Mouse (Mus musculus) T-helper 2 cell (primary cell): ENCODE measurements around the gene Agr3.

ENCODE experiments used
- in situ Hi-C: fragments of 300-600 bp; cut with MboI, MseI; formaldehyde crosslinking; loops from one replicate; pipeline ENCODE4 v1.15.1; 2025; ENCODE audit warnings: high pct_unique_total_duplicates

Gene Agr3

GRCm38 (mm10) chr12:35925402-35925801 lies at the start of gene Agr3:
Gene Agr3, plus strand, starts transcription at chr12:35925620.
- in situ Hi-C loops, result no loop called here

- in situ Hi-C loops, result no loop called here
Measured at GRCm38 (mm10) chr12:35884892-35885558, 40.4 kb upstream of the Agr3 start.

DNA sequence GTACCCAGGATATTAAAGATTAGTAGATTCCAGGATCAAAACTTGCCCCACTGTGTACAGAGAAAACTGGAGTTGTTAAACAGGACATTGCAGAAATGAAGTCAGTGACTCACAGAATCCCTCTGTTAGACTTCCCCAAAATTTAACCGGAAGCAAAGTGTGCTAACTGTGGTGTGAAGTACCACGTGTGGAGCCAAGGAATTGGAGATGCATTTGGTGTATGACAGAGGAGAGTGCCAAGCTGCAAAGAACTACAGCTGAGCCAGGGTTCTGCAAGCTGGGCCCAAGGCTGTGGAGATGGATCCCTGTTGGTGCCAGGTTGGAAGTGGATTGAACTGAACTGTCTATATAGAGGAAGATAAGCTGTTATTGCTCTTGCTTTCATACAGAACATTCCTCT lies 36.0 kb upstream of the Agr3 start:
- in situ Hi-C loops, result no loop called here

DNA sequence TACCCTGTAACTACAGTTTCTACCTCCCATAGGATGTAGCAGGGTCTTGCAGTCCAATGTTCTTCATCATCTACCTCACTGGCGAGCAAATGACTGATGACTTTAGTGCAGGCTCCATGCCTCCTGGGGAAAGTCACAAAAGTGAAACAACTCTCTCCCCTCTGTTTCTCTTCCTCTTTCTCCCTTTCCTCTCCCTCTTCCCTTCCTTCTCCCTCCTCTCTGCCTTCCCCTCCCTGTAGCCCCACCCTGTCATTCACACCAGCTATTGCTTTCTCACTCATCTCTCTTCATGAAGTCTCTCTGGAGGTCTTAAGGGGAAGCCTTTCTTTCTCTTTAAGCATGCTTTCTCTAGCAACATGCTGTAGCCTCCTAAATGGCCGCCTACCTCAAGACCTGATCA lies 34.7 kb upstream of the Agr3 start:
- in situ Hi-C loops, result loop anchor here (5.0 kb wide), 2 partner anchors 67 to 217 kb away; no protein-coding TSS in a partner anchor

DNA sequence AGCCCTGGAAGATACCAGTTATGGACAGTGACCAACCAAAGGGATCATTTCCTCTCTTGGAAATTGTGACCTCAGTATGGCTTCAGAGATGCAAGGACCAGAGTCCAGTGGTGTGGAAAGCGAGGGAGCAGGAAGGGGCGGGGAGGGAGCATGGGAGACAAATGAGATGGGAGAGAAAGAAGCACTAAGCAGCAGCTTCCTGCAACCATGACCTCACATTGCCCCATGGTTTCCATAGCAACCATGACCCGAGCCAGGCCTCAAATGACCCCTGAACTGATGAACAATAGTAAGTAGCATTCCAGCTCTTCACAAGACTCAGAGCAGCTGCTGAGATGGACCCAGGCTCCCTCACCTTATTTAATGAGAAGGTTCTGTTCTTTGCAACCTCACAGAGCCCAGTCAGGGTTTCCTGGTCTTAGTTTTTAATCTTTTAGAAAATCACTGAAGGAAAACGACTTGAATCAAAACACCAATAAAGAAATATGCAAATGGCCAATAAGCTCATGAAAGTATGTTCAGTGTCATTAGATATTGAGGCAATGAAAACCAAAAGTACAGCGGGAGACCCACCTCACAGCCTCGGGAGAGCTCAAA lies 31.0 kb upstream of the Agr3 start:
- in situ Hi-C loops, result loop anchor here (5.0 kb wide), 2 partner anchors 63 to 213 kb away; no protein-coding TSS in a partner anchor

GRCm38 (mm10) chr12:35895875-35896763 lies 29.3 kb upstream of the Agr3 start:
- in situ Hi-C loops, result no loop called here

DNA sequence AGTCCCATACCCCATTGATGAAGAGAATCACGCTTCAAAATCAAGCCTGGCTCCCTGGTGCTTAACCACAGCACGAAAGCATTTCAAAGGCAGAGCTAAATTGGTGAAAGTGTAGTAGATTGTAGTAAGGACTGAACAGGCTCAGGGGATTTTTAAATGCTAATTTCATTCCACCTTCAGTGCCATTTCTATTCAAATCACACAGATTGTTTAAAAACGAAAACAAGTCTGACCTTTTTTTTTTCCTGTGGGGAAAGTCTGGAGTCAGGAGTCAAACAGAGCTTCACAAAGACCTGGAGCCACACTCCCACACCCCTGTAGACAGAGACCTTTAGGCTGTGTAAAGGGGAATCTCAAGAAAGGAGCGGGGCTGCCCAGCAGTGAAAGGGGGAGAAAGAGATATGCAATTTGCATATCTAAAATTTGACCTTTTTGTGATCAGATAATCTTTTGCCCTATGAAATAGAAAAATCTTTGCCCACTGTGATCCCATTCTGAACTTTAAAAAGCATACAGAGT lies 28.6 kb upstream of the Agr3 start:
- in situ Hi-C loops, result no loop called here

GRCm38 (mm10) chr12:35910632-35911031 lies 14.8 kb upstream of the Agr3 start:
- in situ Hi-C loops, result no loop called here

GRCm38 (mm10) chr12:35915813-35916212 lies 9.6 kb upstream of the Agr3 start:
- in situ Hi-C loops, result no loop called here

DNA sequence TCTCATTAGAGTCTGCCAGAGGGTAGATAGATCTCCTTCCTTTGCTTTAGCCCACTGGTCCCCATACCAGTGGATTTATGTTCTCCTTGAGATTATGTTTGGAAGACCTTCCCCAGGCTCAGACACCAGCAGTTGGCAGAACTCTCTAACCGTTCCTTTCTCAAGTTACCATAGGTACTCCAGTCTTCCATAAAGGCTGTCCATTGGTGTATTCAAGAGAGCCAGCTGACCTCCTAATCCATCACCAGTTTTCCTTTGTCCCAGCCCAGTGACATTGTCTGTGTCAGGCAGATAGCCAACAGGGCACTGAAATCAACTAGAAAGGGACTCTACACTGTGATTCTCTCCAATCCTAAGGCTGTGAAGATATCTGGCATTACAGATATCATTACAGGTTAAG lies 9.0 kb upstream of the Agr3 start:
- in situ Hi-C loops, result no loop called here

DNA sequence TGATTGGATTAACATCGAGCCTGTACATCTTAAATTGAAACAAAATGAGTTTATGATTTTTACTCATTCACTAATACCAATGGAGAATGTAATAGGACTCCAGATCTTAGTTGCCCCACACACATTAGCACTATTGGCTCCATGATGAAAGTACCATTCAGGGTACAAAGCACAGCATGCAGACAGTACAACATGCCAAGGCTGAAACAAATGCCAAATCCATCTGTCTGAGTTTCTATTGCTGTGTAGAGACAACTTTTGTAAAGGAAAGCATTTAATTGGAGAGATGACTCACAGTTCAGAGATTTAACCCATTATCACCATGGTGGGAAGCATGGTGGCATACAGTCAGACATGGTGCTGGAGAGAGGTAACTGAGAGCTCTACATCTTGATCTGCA lies 7.4 kb upstream of the Agr3 start:
- in situ Hi-C loops, result no loop called here

DNA sequence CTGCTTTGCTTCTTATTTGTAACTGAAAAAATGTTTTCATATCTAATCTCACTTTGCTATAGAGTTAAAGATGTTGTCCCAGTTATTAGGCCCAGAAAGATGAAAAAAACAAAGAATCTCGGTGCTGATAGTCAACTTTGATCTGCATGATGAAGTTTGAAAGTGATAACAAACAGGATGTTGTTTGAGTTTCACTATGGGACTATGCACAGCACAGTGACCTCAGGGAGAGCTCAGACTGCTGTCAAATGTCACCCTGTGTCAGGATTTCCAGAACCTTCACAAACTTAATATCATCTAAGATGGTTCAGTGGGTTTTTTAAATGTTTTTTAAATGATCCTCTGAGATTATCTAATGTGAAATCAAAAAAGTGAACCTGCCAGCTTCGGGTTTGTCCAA lies 2.4 kb downstream of the Agr3 start:
- in situ Hi-C loops, result no loop called here

DNA sequence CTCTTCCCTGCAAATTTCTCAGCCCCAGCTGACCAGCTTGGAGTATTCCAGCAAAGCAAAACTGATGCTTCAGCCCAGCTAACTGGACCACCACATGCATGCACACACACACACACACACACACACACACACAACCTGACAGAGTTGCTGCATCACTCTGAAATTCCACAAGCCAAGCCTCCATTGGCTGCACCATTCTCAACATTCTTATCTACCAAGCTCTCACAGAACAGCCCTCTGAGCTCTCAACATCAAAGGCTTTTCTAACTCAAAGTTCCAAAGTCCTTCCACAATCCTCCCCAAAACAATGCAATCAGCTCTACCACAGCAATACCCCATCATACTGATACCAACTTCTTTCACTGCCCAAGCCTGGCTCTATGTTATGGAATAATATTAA lies 7.4 kb downstream of the Agr3 start:
- in situ Hi-C loops, result no loop called here

- in situ Hi-C loops, result no loop called here
Measured at GRCm38 (mm10) chr12:35951757-35952156, 26.3 kb downstream of the Agr3 start.

GRCm38 (mm10) chr12:35957235-35957634 lies 31.8 kb downstream of the Agr3 start:
- in situ Hi-C loops, result loop anchor here (5.0 kb wide), 1 partner anchor 65 kb away; no protein-coding TSS in a partner anchor

DNA sequence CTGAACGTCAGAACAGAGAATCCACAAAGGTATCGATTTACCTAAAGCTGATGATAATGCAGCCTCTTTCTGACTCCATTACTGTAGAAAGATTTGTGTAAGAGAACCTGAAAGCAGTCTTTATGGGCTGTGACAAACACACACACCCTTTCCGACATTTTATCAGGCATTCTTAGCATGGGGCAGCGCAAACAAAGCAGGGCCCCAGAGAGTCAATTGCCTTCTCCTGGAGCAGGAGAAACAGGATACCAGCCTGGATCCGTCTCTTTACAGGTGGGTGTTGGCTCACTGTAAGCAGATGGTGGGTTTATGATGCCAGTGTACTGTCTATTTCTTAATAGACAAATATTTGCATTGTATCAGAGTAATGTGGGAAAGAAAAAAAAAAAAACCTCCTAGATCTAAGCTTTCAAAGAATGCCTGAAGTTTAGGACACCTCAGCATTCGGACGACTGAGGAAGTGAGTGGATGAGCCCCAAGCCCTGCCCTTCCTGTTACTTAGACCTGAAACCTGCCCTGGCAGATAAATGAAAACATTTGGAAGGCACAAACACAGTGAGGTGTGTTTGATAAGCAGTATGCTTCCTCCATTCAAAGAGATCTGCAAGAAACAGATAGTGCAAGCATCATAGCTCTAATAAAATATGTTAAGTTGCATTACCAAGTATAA lies 40.8 kb downstream of the Agr3 start:
- in situ Hi-C loops, result no loop called here

DNA sequence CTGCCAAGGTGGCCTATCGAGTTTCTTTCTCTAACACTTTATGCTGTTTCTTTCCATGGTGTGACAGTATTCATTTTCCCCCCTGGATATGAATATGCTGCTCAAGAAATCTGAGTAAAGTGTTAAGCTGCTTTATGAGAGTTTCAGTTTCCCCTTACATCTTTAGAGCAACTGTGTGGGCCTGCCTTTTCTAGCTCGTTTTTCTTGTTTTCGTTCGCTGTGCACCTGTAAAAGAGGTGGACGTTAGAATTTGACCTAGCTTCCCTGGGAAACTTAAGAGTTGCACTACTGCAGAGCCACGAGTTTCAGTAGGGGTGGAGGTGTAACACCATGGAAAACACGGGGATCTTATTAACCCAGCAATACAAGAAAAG lies 41.3 kb downstream of the Agr3 start:
- in situ Hi-C loops, result no loop called here

DNA sequence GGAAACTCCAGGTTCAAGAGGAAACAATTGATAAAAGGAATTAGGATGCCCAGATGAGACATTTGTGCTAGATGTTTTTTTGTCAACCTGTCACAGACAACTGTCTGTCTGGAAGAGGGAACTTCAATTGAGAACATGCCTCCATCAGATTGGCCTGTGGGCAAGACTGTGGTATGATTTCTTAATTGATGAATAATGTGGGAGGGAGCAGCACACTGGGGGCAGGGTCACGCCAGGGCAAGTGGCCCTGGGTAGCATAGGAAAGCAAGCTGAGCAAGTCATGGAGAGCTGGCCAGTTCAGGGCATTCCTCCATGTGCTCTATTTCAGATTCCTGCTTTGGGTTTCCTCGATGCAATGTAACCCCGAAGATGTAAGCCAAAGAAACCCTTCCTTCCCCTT lies 50.5 kb downstream of the Agr3 start:
- in situ Hi-C loops, result no loop called here

DNA sequence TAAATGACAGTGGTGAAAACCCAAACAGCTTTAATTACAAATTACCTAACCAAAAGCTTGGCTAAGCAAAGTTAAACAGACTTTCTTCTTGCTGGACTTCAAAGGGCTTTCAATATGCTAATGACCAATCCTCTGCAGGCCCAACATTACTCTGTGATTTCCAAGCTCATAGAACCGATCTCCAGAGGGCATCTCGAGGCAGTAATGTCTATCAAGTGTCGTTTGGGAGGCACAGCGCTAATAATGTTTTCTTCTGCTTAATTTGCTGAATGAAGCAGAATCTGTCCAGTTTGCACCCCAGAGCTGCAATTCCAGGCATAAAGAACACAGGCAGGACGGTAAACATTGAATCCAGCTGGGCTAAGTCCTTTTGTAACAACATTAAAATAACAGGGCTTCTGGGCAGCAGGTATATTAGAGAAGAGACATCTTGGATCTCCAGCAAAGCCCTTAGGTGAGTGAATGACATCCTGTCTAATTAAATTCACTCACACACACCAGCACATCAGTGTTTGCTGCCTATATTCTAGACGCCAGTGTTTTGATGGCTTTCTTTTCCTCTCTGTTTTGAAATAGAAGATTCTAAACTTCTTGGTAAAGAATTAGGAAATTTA lies 52.3 kb downstream of the Agr3 start:
- in situ Hi-C loops, result no loop called here

DNA sequence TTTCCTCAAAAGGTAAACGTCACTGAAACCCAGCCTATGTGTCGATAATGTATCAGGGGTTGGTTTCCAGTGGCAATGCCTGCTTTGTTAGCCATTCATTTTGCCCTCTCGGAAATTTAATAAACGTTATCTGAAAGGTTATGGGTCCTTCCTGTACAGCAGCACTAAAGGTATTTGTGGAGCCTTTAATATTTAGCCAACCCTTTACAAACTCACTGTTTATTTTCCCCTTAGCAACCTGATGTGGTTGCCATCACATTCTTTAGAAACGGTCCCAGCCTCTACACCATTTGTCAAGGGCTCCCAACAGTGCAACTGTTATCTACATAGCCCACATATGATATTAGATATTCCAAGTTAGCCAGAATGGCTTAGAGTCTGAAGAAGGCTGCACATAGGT lies 54.2 kb downstream of the Agr3 start:
- in situ Hi-C loops, result no loop called here

DNA sequence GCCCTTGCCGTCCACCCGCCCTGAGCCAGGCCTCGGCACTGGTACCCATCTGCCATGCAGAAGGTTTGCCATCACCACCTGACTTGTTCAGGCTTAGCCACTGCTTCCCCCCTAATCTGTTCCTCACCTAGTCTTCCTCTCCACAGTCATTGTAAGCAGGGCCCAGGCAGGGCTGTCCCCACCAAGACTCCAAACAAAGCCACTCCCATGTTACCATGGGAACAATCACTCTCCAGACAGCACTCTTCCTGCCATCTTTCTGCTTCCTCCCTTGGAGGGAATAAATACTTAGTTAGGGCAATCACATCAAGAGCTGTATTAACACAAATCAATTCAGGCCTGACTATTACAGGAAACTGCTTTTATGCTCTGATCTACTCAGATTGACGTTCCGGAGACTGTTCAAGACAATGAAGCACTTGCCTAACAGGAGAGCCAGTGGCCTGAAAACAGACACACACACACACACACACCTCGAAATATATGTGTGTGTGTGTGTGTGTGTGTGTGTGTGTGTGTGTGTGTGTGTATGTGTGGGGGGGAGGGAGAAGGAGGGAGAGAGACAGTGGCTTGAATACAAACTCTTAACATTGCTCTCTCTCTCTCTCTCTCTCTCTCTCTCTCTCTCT lies 56.4 kb downstream of the Agr3 start:
- in situ Hi-C loops, result no loop called here
